In genomic region chr13:113869212-113870205, GRCm38 (mm10) we compare ENCODE assay signal across 9 mouse cellular contexts.
A peak's percentile ranks its signal among the peaks of the same experiment; 100 is the strongest.
DNase-seq lines count a peak whose midpoint lies in the region; ATAC-seq and TF ChIP-seq lines count a peak whose summit lies in the region.
"Had no signal": no experiment of that assay in that cellular context is flagged by ENCODE, and none has a peak within 500 bp of the region (broad histone marks: within the 10 kb centered on the region; RNA-seq: fewer than 3 reads in every experiment).

No protein-coding gene starts in this region.

- no peak overlapping the region for H3K9ac ChIP-seq in embryonic facial prominence, embryonic 12.5 days
- H3K9ac ChIP-seq in heart, embryonic 12.5 days: no peak overlapping the region

- no peak overlapping the region for H3K4me2 ChIP-seq in embryonic facial prominence, embryonic 12.5 days (replicated peaks)
- H3K4me2 ChIP-seq in heart, embryonic 12.5 days: no peak overlapping the region

- no peak for TF ChIP-seq POLR2A in kidney, adult 2 months (IDR thresholded peaks at IDR 0.05; ENCODE audit: low read depth, low read length)

- no peaks in the 10 kb centered on the region for H3K9me3 ChIP-seq in embryonic facial prominence, embryonic 12.5 days
- H3K9me3 ChIP-seq in heart, embryonic 12.5 days (replicated peaks): no peaks in the 10 kb centered on the region

- WGBS in kidney, adult 2 months: 59% methylated on average over 20 of the region's 20 CpGs
- 61% methylated on average over 20 of the region's 20 CpGs for WGBS in embryonic facial prominence, embryonic 12.5 days
- 45% methylated on average over 20 of the region's 20 CpGs for WGBS in heart, embryonic 12.5 days

- no peak overlapping the region for H3K27ac ChIP-seq in kidney, adult 2 months (ENCODE audit: insufficient read depth, low read depth, low read length)
- no peak overlapping the region for H3K27ac ChIP-seq in embryonic facial prominence, embryonic 12.5 days
- H3K27ac ChIP-seq in heart, embryonic 12.5 days (ENCODE audit: poor library complexity, severe bottlenecking): peak overlapping the region; percentile 56

- no peaks in the 10 kb centered on the region for H3K36me3 ChIP-seq in kidney, adult 2 months (ENCODE audit: control insufficient read depth, insufficient read depth, low read length)
- no peaks in the 10 kb centered on the region for H3K36me3 ChIP-seq in embryonic facial prominence, embryonic 12.5 days
- H3K36me3 ChIP-seq in heart, embryonic 12.5 days: no peaks in the 10 kb centered on the region

- H3K4me3 ChIP-seq in kidney, adult 2 months (ENCODE audit: insufficient read depth, low read depth, low read length): no peak overlapping the region
- no peak overlapping the region for H3K4me3 ChIP-seq in embryonic facial prominence, embryonic 12.5 days
- H3K4me3 ChIP-seq in heart, embryonic 12.5 days: no peak overlapping the region
- H3K4me3 ChIP-seq: myocyte had no signal

- DNase-seq in kidney, adult 2 months: peak; percentile 59
- DNase-seq in kidney, adult 11 months: no peak
- DNase-seq in adrenal gland, postnatal 10 days: peak; percentile 82
- peak; percentile 78 for DNase-seq in kidney, postnatal 4 days
- DNase-seq in lung, postnatal 36 days: peak; percentile 72
- DNase-seq in spleen, adult 12 weeks (ENCODE audit: low spot score): peak; percentile 56

- no peaks in the 10 kb centered on the region for H3K27me3 ChIP-seq in kidney, adult 2 months (replicated peaks; ENCODE audit: control insufficient read depth, insufficient read depth, low read length)
- no peaks in the 10 kb centered on the region for H3K27me3 ChIP-seq in embryonic facial prominence, embryonic 12.5 days
- no peaks in the 10 kb centered on the region for H3K27me3 ChIP-seq in heart, embryonic 12.5 days (replicated peaks)

- ATAC-seq in embryonic facial prominence, embryonic 12.5 days (ENCODE audit: insufficient number of reproducible peaks, insufficient read depth, low FRiP score, low TSS enrichment): 0 out of 2 replicates have a peak, but pooled peaks have one; percentile 47
- peak; percentile 31; the same call in 1 of the 2 replicates for ATAC-seq in heart, embryonic 12.5 days (ENCODE audit: insufficient number of reproducible peaks, low FRiP score)

- H3K4me1 ChIP-seq in kidney, adult 2 months (ENCODE audit: control insufficient read depth, insufficient read depth, low read length): peaks cover 5% of the 10 kb centered on the region; the same call in 1 of the 2 replicates
- peaks cover 13% of the 10 kb centered on the region for H3K4me1 ChIP-seq in embryonic facial prominence, embryonic 12.5 days
- H3K4me1 ChIP-seq in heart, embryonic 12.5 days (replicated peaks): peaks cover 26% of the 10 kb centered on the region

- peak; percentile 71 for TF ChIP-seq CTCF in kidney, adult 2 months (conservative IDR thresholded peaks at IDR 0.05; ENCODE audit: insufficient read depth, insufficient read length, low read depth, low read length)
